In genomic region chr12:52950660-52951059, GRCm38 (mm10) we compare ENCODE assay signal across 24 mouse cellular contexts.
DNase-seq lines count a peak whose midpoint lies in the region; ATAC-seq lines count a peak whose summit lies in the region.
"Had no signal": no experiment of that assay in that cellular context is flagged by ENCODE, and none has a peak within 500 bp of the region (broad histone marks: within the 10 kb centered on the region; RNA-seq: fewer than 3 reads in every experiment).

No protein-coding gene starts in this region.

- no peak overlapping the region for H3K9ac ChIP-seq in liver, embryonic 11.5 days (ENCODE audit: low read depth, low read length)
- H3K9ac ChIP-seq: forebrain, embryonic 13.5 days; limb, embryonic 15.5 days; liver, embryonic 15.5 days; lung, embryonic 15.5 days; midbrain, embryonic 13.5 days had no signal

- DNase-seq in urinary bladder, postnatal 25 days (ENCODE audit: low spot score): peak; percentile 6
- DNase-seq in urinary bladder, postnatal 4 days (ENCODE audit: low spot score in 2 of 2): no peak
- peak; percentile 92 for DNase-seq in Muller cell, postnatal 12 days (ENCODE audit: inconsistent ontology term)
- DNase-seq in adrenal gland, postnatal 36 days: peak; percentile 15 to 39
- DNase-seq in layer of hippocampus, adult 18-20 months (ENCODE audit: low spot score in 2 of 2): no peak
- DNase-seq in thymus, postnatal 10 days (ENCODE audit: low spot score in 2 of 2): no peak
- no peak for DNase-seq in liver, embryonic 11.5 days (ENCODE audit: low spot score)
- DNase-seq: cerebellum, adult 11 months; cerebellum, adult 9-11 months; left cerebral cortex, postnatal 4 days; lung, postnatal 36 days; retina, postnatal 1 day; right cerebral cortex, postnatal 25 days; spleen, adult 18-20 months; thymus, postnatal 14 days had no signal

- no peak overlapping the region for H3K4me2 ChIP-seq in liver, embryonic 11.5 days
- H3K4me2 ChIP-seq: forebrain, embryonic 13.5 days; limb, embryonic 15.5 days; liver, embryonic 15.5 days; lung, embryonic 15.5 days; midbrain, embryonic 13.5 days had no signal

- H3K9me3 ChIP-seq in liver, embryonic 11.5 days (ENCODE audit: control insufficient read depth, low read length): no peaks in the 10 kb centered on the region
- H3K9me3 ChIP-seq: forebrain, embryonic 13.5 days; heart, embryonic 10.5 days; limb, embryonic 15.5 days; liver, embryonic 15.5 days; lung, embryonic 15.5 days; megakaryocyte, embryonic 14.5 days; midbrain, embryonic 13.5 days had no signal

- no peaks in the 10 kb centered on the region for H3K27me3 ChIP-seq in liver, embryonic 11.5 days (replicated peaks; ENCODE audit: control insufficient read depth, insufficient read depth, low read length)
- H3K27me3 ChIP-seq: forebrain, embryonic 13.5 days; limb, embryonic 15.5 days; liver, embryonic 15.5 days; lung, embryonic 15.5 days; megakaryocyte, embryonic 14.5 days; midbrain, embryonic 13.5 days had no signal

- no peak overlapping the region for H3K4me3 ChIP-seq in liver, embryonic 11.5 days (ENCODE audit: low read depth, low read length)
- H3K4me3 ChIP-seq: forebrain, embryonic 13.5 days; heart, embryonic 10.5 days; limb, embryonic 15.5 days; liver, embryonic 15.5 days; lung, embryonic 15.5 days; megakaryocyte, embryonic 14.5 days; midbrain, embryonic 13.5 days had no signal

- H3K27ac ChIP-seq in liver, embryonic 11.5 days (ENCODE audit: low read depth, low read length): no peak overlapping the region
- H3K27ac ChIP-seq: forebrain, embryonic 13.5 days; heart, embryonic 10.5 days; kidney, postnatal 0 days; limb, embryonic 15.5 days; liver, embryonic 15.5 days; lung, embryonic 15.5 days; midbrain, embryonic 13.5 days had no signal

- no peaks in the 10 kb centered on the region for H3K4me1 ChIP-seq in liver, embryonic 11.5 days (replicated peaks; ENCODE audit: control insufficient read depth, insufficient read depth, low read length)
- H3K4me1 ChIP-seq: heart, embryonic 10.5 days; limb, embryonic 15.5 days; liver, embryonic 15.5 days; lung, embryonic 15.5 days; megakaryocyte, embryonic 14.5 days; midbrain, embryonic 13.5 days had no signal

- H3K36me3 ChIP-seq in liver, embryonic 11.5 days (ENCODE audit: control insufficient read depth, insufficient read depth, low read length): no peaks in the 10 kb centered on the region
- H3K36me3 ChIP-seq: heart, embryonic 10.5 days; limb, embryonic 15.5 days; liver, embryonic 15.5 days; lung, embryonic 15.5 days had no signal

- 73% methylated on average over 4 of the region's 4 CpGs for WGBS in liver, embryonic 11.5 days

- no peak for ATAC-seq in liver, embryonic 11.5 days (replicated peaks; ENCODE audit: low FRiP score)
- ATAC-seq: forebrain, embryonic 13.5 days; intestine, postnatal 0 days; midbrain, embryonic 13.5 days had no signal

Comparison
In these comparisons a context has a peak if more than half of its experiments do, and no peak if none do; other contexts are left out.
1. DNase-seq: peak in urinary bladder, postnatal 25 days (single experiment), Muller cell, postnatal 12 days (single experiment) and adrenal gland, postnatal 36 days (2 of 2); none in urinary bladder, postnatal 4 days (0 of 2), layer of hippocampus, adult 18-20 months (0 of 2), thymus, postnatal 10 days (0 of 2) and liver, embryonic 11.5 days (single experiment).